13 mouse cellular contexts compared by ENCODE assay signal in the genomic region with DNA sequence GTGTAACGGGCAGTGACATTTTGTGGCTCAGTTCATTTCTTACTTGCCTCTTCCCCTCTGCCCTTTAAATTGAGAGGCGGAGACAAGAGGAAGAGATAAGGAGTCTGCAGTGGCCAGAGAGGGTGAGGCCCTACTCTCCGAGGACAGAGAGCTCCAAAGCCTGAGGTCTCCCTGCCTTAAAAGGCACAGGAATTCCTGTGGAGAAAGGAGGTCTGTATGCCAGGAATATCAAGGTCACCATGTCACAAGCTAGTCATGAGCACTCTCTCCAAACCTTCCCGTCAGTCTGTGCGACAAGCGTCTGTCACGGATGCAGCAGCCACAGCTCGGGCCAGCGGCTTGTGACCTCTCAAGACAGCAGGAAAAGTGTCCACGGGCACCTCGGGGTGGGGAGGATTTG. TPM values are rescaled to one million over a fixed set of nuclear protein-coding genes. Genes with fewer than 3 reads are reported as not detected.
DNase-seq lines count a peak whose midpoint lies in the region; ATAC-seq and TF ChIP-seq lines count a peak whose summit lies in the region.
"Had no signal": no experiment of that assay in that cellular context is flagged by ENCODE, and none has a peak within 500 bp of the region (broad histone marks: within the 10 kb centered on the region; RNA-seq: fewer than 3 reads in every experiment).

No protein-coding gene starts in this region.

- H3K27ac ChIP-seq in limb, embryonic 10.5 days, result 0 out of 2 replicates have a peak overlapping the region, but pooled peaks have one; percentile 36
- H3K27ac ChIP-seq: midbrain, embryonic 15.5 days had no signal

- WGBS in limb, embryonic 10.5 days, result 71% methylated on average over 11 of the region's 11 CpGs

- peak overlapping the region; percentile 57; the same call in 1 of the 2 replicates for H3K4me3 ChIP-seq in G1E (ENCODE audit: low read depth, low read length)
- no peak overlapping the region for H3K4me3 ChIP-seq in limb, embryonic 10.5 days
- H3K4me3 ChIP-seq: midbrain, embryonic 15.5 days had no signal

- no peak for TF ChIP-seq CTCF in G1E (IDR thresholded peaks at IDR 0.05; ENCODE audit: low read depth, low read length)

- peaks cover 55% of the 10 kb centered on the region for H3K4me1 ChIP-seq in G1E (ENCODE audit: insufficient read depth, low read depth, low read length)
- peaks cover 17% of the 10 kb centered on the region for H3K4me1 ChIP-seq in limb, embryonic 10.5 days

- no peaks in the 10 kb centered on the region for H3K9me3 ChIP-seq in G1E (replicated peaks)
- no peaks in the 10 kb centered on the region for H3K9me3 ChIP-seq in limb, embryonic 10.5 days (replicated peaks)
- H3K9me3 ChIP-seq: midbrain, embryonic 15.5 days had no signal

- no peak for ATAC-seq in G1E (ENCODE audit: extremely low read depth, insufficient number of reproducible peaks, low FRiP score, poor library complexity, severe bottlenecking)
- ATAC-seq: midbrain, embryonic 15.5 days had no signal

- no peaks in the 10 kb centered on the region for H3K36me3 ChIP-seq in G1E (replicated peaks)
- H3K36me3 ChIP-seq in limb, embryonic 10.5 days, result no peaks in the 10 kb centered on the region
- H3K36me3 ChIP-seq: midbrain, embryonic 15.5 days had no signal

- peaks cover 4% of the 10 kb centered on the region; the same call in 1 of the 2 replicates for H3K27me3 ChIP-seq in G1E (ENCODE audit: insufficient read depth, low read length)
- no peaks in the 10 kb centered on the region for H3K27me3 ChIP-seq in limb, embryonic 10.5 days (ENCODE audit: low read depth, poor library complexity, severe bottlenecking)
- H3K27me3 ChIP-seq: midbrain, embryonic 15.5 days had no signal

- DNase-seq in 416B (ENCODE audit: low read depth) (peak; percentile 54), G1E (ENCODE audit: low spot score) (no peak)
- DNase-seq in heart, adult 8-10 months (ENCODE audit: low spot score), result peak; percentile 82
- DNase-seq in limb, embryonic 10.5 days (ENCODE audit: low spot score), result no peak
- DNase-seq in B cell, adult 2 months, result no peak
- no peak for DNase-seq in layer of hippocampus, postnatal 14 days (ENCODE audit: low spot score in 2 of 2)
- no peak for DNase-seq in thymus, postnatal 36 days

RNA-seq across cellular contexts. Expression of a gene that starts 14.1 kb away (rescaled TPM):
- total RNA-seq in G1E (2014; fragmentation: Nextera tagmentation) (not detected in 2 replicates), G1E (2017) (0.06 and 0.33 TPM in 2 replicates)
- polyA plus RNA-seq in G1E (2012), result not detected in 2 replicates
- total RNA-seq in heart, adult 8-10 months (2022), result 1 to 10 TPM; 2.7 to 7.8 (median 4.7) TPM
- polyA plus RNA-seq in limb, embryonic 10.5 days (2016; fragmentation: Nextera tagmentation; extraction: Ambion mirVana), result 0.05 and 0.40 TPM in 2 replicates
- total RNA-seq in layer of hippocampus, postnatal 14 days (2021), result not detected
- total RNA-seq: left cerebral cortex, postnatal 14 days; neutrophil, adult 5-6 weeks had no signal
- polyA plus RNA-seq: cortical plate, adult 2 months; midbrain, embryonic 15.5 days had no signal

RNA-seq across cellular contexts. Expression of a gene that starts 23.9 kb away (rescaled TPM):
- total RNA-seq in G1E (2014; fragmentation: Nextera tagmentation) (not detected in 2 replicates), G1E (2017) (0.06 and 0.11 TPM in 2 replicates)
- not detected in 2 replicates for polyA plus RNA-seq in G1E (2012)
- total RNA-seq in heart, adult 8-10 months (2022), result under 1 TPM; 0.24 to 0.86 (median 0.42) TPM
- polyA plus RNA-seq in limb, embryonic 10.5 days (2016; fragmentation: Nextera tagmentation; extraction: Ambion mirVana), result 0.13 TPM in 1 of 2 replicates, not detected in the other
- total RNA-seq in layer of hippocampus, postnatal 14 days (2021), result not detected
- total RNA-seq: left cerebral cortex, postnatal 14 days; neutrophil, adult 5-6 weeks had no signal
- polyA plus RNA-seq: cortical plate, adult 2 months had no signal

RNA-seq across cellular contexts. Expression of a gene that starts 44.1 kb away (rescaled TPM):
- total RNA-seq in G1E (2014; fragmentation: Nextera tagmentation) (23.1 and 24.8 TPM in 2 replicates), G1E (2017) (82.4 and 107 TPM in 2 replicates)
- 6.6 and 7.3 TPM in 2 replicates for polyA plus RNA-seq in G1E (2012)
- total RNA-seq in heart, adult 8-10 months (2022), result 10 to 100 TPM; 84.4 to 94.5 (median 88.3) TPM
- 112 and 114 TPM in 2 replicates for polyA plus RNA-seq in limb, embryonic 10.5 days (2016; fragmentation: Nextera tagmentation; extraction: Ambion mirVana)
- 10 to 100 TPM; 12.9 to 17.9 TPM for total RNA-seq in layer of hippocampus, postnatal 14 days (2021)

RNA-seq across cellular contexts. Expression of a gene that starts 53.0 kb away (rescaled TPM):
- total RNA-seq in G1E (2014; fragmentation: Nextera tagmentation), result not detected in 2 replicates
- total RNA-seq in G1E (2017), result 0.11 TPM in 1 of 2 replicates, not detected in the other
- not detected in 2 replicates for polyA plus RNA-seq in G1E (2012)
- total RNA-seq in heart, adult 8-10 months (2022), result not detected
- 0.18 TPM in 1 of 2 replicates, not detected in the other for polyA plus RNA-seq in limb, embryonic 10.5 days (2016; fragmentation: Nextera tagmentation; extraction: Ambion mirVana)
- total RNA-seq in layer of hippocampus, postnatal 14 days (2021), result 1 to 10 TPM in 1 of 2 experiments, under 1 TPM in 1; 0.52 to 7.6 TPM
- total RNA-seq: neutrophil, adult 5-6 weeks had no signal
- polyA plus RNA-seq: gonadal fat pad, adult 2 months; kidney, embryonic 14.5 days had no signal

Comparison
In these comparisons a context has a peak if more than half of its experiments do, and no peak if none do; other contexts are left out.
1. DNase-seq: peak in 416B (single experiment) and heart, adult 8-10 months (single experiment); none in G1E (single experiment), limb, embryonic 10.5 days (single experiment), B cell, adult 2 months (0 of 2), layer of hippocampus, postnatal 14 days (0 of 2) and thymus, postnatal 36 days (0 of 2).